Mouse (Mus musculus) liver, adult 2 months (tissue): ENCODE data around the gene Fam207a. TPM values are rescaled to one million over a fixed set of nuclear protein-coding genes. Genes with fewer than 3 reads are reported as not detected.

Experiments used
- DNase-seq: peaks from one replicate; pipeline ENCODE4 v3.0.0-alpha.2; 2011; ENCODE audit warnings: low read depth, low spot score; ENCODE audit errors: extremely low read depth
- H3K27ac ChIP-seq: fragments of 200-500 bp; replicated peaks from 2 replicates; pipeline ENCODE4 v1.5.1; 2012; ENCODE audit warnings: low read depth, mild to moderate bottlenecking, control low read depth, inconsistent platforms, low read length; ENCODE audit not compliant: insufficient read depth
- H3K27me3 ChIP-seq: fragments of 200-500 bp; 2 replicates; pipeline ENCODE4 v1.6.1; 2012; ENCODE audit warnings: mild to moderate bottlenecking, moderate library complexity, low read length, inconsistent platforms; ENCODE audit not compliant: control insufficient read depth, insufficient read depth
- H3K36me3 ChIP-seq: fragments of 200-500 bp; 2 replicates; pipeline ENCODE4 v1.6.1; 2012; ENCODE audit warnings: low read length, inconsistent platforms; ENCODE audit not compliant: control insufficient read depth, insufficient read depth
- H3K4me1 ChIP-seq: fragments of 200-500 bp; 2 replicates; pipeline ENCODE4 v1.6.1; 2011; ENCODE audit warnings: low read length; ENCODE audit not compliant: control insufficient read depth, insufficient read depth
- H3K4me3 ChIP-seq: fragments of 200-500 bp; 2 replicates; pipeline ENCODE4 v1.5.1; 2011; ENCODE audit warnings: low read depth, mild to moderate bottlenecking, control low read depth, low read length, moderate library complexity; ENCODE audit not compliant: insufficient read depth
- H3K79me2 ChIP-seq: fragments of 200-500 bp; 2 replicates; pipeline ENCODE4 v1.6.1; 2012; ENCODE audit warnings: inconsistent platforms, mild to moderate bottlenecking, low read length, moderate library complexity; ENCODE audit not compliant: control insufficient read depth, insufficient read depth
- H3K9ac ChIP-seq: fragments of 200-500 bp; 2 replicates; pipeline ENCODE4 v1.6.1; 2012; ENCODE audit warnings: low read depth, mild to moderate bottlenecking, control low read depth, inconsistent platforms, low read length
- CTCF ChIP-seq: fragments of 200-500 bp; IDR thresholded peaks from 2 replicates; pipeline ENCODE4 v1.5.1; 2011; ENCODE audit warnings: low read depth, low read length, control low read depth
- POLR2A ChIP-seq: fragments of 200-500 bp; IDR thresholded peaks from 2 replicates; pipeline ENCODE4 v1.6.1; 2011; ENCODE audit warnings: low read length, control low read depth; ENCODE audit not compliant: insufficient read depth; ENCODE audit errors: extremely low read depth
- WGBS: fragments of 180-500 bp; shearing (Covaris S2); methylation state at CpG from one replicate; pipeline ENCODE4 v1.1.7; 2018; 5-methylcytosine and 5-hydroxymethylcytosine counted together
- polyA plus RNA-seq: library from polyadenylated mRNA; depleted of rRNA; stranded (reverse); fragments of >200 nt; gene quantifications from 2 replicates; pipeline ENCODE4 v1.2.3, GENCODE M21; 2012
- total RNA-seq: library from RNA; depleted of rRNA; stranded (reverse); fragments of >200 nt; gene quantifications from 2 replicates; pipeline ENCODE4 v1.2.3, GENCODE M21; 2014

Fam207a gene
- total and polyA plus RNA-seq, 2 experiments, result 12.7 to 27.3 TPM

GRCm38 (mm10) chr10:77528634-77529033 lies 13.0 kb upstream of the Fam207a start:
- 32% methylated on average over 6 of the region's 6 CpGs for WGBS
- Histone ChIP-seq H3K4me1 (no peaks in the 10 kb centered on the region), H3K4me3 (no peak overlapping the region), H3K9ac (no peak overlapping the region), H3K36me3 (no peaks in the 10 kb centered on the region), H3K27me3 (no peaks in the 10 kb centered on the region), H3K79me2 (no peaks in the 10 kb centered on the region), H3K27ac (no peak overlapping the region)
- peak; percentile 98 for DNase-seq
- no peak for TF ChIP-seq CTCF
- no peak for TF ChIP-seq POLR2A

GRCm38 (mm10) chr10:77526488-77526887 lies 10.9 kb upstream of the Fam207a start:
- Histone ChIP-seq H3K36me3 (no peaks in the 10 kb centered on the region), H3K9ac (no peak overlapping the region), H3K27ac (no peak overlapping the region), H3K79me2 (no peaks in the 10 kb centered on the region), H3K4me1 (no peaks in the 10 kb centered on the region), H3K27me3 (no peaks in the 10 kb centered on the region), H3K4me3 (no peak overlapping the region)
- DNase-seq, result no peak
- TF ChIP-seq POLR2A, result no peak
- TF ChIP-seq CTCF, result no peak
- 79% methylated on average over 2 of the region's 2 CpGs for WGBS

GRCm38 (mm10) chr10:77523321-77523720 lies 7.7 kb upstream of the Fam207a start:
- no peaks in the 10 kb centered on the region for H3K79me2 ChIP-seq
- no peak overlapping the region for H3K9ac ChIP-seq
- WGBS, result 76% methylated on average over 7 of the region's 7 CpGs
- no peak overlapping the region for H3K4me3 ChIP-seq
- 0 out of 2 replicates have a peak overlapping the region, but pooled peaks have one; percentile 10 for H3K27ac ChIP-seq
- peaks cover 4% of the 10 kb centered on the region for H3K4me1 ChIP-seq
- H3K27me3 ChIP-seq, result no peaks in the 10 kb centered on the region
- H3K36me3 ChIP-seq, result no peaks in the 10 kb centered on the region
- DNase-seq, result no peak
- TF ChIP-seq CTCF (no peak), POLR2A (no peak)

- Histone ChIP-seq H3K36me3 (no peaks in the 10 kb centered on the region), H3K27me3 (no peaks in the 10 kb centered on the region), H3K79me2 (no peaks in the 10 kb centered on the region), H3K4me1 (peaks cover 6% of the 10 kb centered on the region), H3K4me3 (peak overlapping the region; percentile 13; the same call in 1 of the 2 replicates), H3K27ac (no peak overlapping the region; the same call in 1 of the 2 replicates), H3K9ac (no peak overlapping the region)
- WGBS, result 75% methylated on average over 12 of the region's 12 CpGs
- TF ChIP-seq CTCF (no peak), POLR2A (no peak)
- DNase-seq, result no peak
These were observed 7.2 kb upstream of the Fam207a start for GRCm38 (mm10) chr10:77522746-77523145.

- Histone ChIP-seq H3K27me3 (no peaks in the 10 kb centered on the region), H3K4me1 (peaks cover 11% of the 10 kb centered on the region), H3K9ac (no peak overlapping the region), H3K79me2 (no peaks in the 10 kb centered on the region), H3K36me3 (no peaks in the 10 kb centered on the region), H3K4me3 (peak overlapping the region; percentile 42), H3K27ac (peak overlapping the region; percentile 22)
- no peak for DNase-seq
- WGBS, result 38% methylated on average over 18 of the region's 18 CpGs
- TF ChIP-seq CTCF, result no peak
- TF ChIP-seq POLR2A, result no peak
These were observed 6.6 kb upstream of the Fam207a start for GRCm38 (mm10) chr10:77522021-77522731.

GRCm38 (mm10) chr10:77520497-77520896 lies 4.9 kb upstream of the Fam207a start:
- no peak overlapping the region for H3K27ac ChIP-seq
- H3K27me3 ChIP-seq, result no peaks in the 10 kb centered on the region
- no peak for DNase-seq
- no peaks in the 10 kb centered on the region for H3K36me3 ChIP-seq
- TF ChIP-seq CTCF (no peak), POLR2A (no peak)
- peaks cover under 1% of the 10 kb centered on the region; the same call in 1 of the 2 replicates for H3K79me2 ChIP-seq
- peaks cover 14% of the 10 kb centered on the region for H3K4me1 ChIP-seq
- 92% methylated on average over 5 of the region's 5 CpGs for WGBS
- H3K9ac ChIP-seq, result no peak overlapping the region
- H3K4me3 ChIP-seq, result no peak overlapping the region
